Mouse (Mus musculus): ENCODE data around the gene S100a13.

The S100a13 gene

DNA sequence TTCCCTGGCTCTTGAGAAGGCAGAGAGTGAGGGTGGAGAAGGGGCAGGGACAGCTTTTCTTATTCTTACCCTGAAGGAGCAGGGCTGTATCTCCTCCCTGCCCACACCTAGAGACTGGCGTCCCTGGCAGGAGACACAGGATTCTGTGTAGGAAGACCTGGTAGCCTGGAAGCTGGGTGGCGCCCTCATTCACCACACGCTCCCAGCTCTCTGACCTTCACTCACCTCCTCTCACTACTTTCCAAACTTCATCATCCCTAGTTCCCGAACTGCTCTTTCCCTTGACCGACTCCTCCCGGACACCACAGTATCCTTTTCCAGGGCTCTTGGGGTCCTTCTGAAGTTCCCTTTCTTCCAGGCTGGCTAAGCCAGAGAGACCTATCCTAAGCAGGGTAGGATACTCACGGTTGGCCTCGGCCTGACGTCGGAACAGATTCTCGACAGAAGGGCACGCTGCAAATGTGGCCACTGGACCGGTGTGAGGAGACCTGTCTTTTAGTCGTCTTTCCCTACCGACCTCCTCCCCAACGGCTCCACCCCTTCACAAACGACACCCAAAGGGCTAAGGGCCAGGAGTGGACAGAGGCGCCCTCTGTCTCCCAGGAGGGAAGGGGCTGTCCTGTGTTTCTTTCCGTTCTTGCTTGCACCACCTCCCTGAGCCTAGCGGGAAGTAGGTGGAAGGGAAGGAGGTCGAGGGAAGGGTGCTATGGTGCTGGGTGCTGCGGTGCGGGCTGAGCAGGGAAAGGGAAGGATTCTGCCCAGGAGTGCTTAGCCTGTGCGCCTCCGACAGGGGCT is at the start of gene S100a13, which contains the start of gene S100a1:
Gene S100a13 (plus strand): TSS at position 640 of the 795 bp plus-strand sequence.
Gene S100a1 (minus strand): TSS at position 597 of the 795 bp plus-strand sequence.
- no peak for DNase-seq

DNA sequence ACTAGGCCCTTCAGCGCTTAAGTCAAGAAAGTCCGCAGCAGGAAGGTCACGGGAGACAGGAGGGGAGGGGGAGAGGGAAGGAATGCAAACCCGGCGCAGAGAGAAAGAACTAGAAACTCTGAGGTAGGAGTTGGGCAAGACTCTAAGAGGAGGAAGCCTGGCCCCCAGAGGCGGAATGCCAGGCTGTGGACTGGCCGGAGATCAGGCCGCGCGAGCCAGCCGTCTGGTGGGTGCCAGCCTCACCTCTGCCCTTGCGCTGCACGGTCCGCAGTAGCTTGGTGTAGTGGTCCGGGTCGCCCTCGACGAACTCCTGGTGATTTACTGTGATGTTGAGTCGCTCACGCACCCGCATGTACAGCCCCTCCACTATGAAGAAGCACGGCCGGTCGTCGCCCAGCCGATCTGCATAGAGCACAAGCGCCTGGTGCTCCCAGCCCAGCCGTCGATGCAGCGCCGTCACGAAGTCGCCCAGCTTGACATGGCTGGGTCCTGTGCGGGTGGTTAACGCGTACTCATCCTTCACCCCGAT is 49.6 kb upstream of the S100a13 start:
- DNase-seq, result no peak

- no peak for DNase-seq
Observed at GRCm38 (mm10) chr3:90465081-90465685, 49.1 kb upstream of the S100a13 start.

- DNase-seq, result no peak
Observed at GRCm38 (mm10) chr3:90465686-90466310, 48.4 kb upstream of the S100a13 start, which contains the start of gene Npr1. Gene Npr1, minus strand, starts transcription at chr3:90465866.

- peak; percentile 74 for DNase-seq
Observed at GRCm38 (mm10) chr3:90466311-90466766, 47.9 kb upstream of the S100a13 start.

- DNase-seq, result no peak
Observed at GRCm38 (mm10) chr3:90467618-90468300, 46.5 kb upstream of the S100a13 start.

DNA sequence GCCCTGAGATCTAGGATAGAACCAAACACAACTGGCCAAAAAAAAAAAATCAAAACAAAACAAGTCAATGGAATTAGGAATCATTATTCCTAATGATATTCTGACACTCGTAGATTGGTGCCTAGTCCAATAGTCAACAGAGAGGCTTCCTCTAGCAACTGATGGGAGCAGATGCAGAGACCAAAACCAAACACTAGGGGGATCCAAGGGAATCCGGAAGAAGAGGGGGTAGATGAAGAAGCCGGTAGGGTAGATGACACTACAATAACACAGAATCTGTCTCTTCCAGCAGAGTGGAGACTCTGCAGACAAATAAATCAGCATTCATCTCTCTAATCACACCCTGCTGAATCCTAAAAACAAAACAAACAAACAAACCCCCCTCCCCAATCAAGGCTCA is 42.0 kb upstream of the S100a13 start:
- DNase-seq, result no peak

- DNase-seq, result peak; percentile 65
Observed at GRCm38 (mm10) chr3:90475151-90475830, 38.9 kb upstream of the S100a13 start.

DNA sequence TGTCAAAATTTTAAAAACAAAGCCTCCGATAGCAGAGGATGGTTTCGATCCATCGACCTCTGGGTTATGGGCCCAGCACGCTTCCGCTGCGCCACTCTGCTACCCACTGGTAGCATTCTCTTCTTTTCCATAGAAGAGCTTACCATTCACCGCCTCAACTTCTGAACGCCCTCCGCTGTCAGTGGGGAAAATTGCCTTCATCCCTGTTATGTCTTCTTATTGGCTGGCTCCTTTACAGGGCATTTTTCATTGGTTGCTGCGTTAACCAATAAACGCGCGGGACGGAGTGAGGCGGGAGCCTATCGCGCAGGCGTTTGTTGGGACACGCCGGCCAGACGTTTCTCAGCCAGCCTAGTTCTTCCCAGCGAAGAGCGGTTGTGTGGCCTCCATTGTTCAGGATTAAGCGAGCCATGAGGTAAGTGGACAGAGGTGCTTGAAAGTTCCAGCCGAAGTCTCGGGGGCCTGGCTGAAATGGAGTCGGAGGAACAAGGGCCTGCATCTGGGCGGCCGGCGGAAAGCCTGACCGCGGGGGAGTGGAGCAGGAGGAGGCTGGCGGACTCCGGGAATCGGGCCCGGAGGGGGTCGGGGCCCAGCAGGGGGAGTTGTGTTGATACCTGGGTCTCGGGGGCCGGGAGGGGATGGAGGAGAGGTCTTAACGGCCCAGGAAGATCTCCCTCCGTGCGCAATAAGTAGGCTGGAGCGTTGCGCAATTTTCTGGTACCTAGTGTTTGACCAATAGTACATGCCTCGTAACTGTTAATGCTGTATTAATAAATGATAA is 38.2 kb upstream of the S100a13 start, which contains the start of gene Ilf2:
Gene Ilf2 (plus strand): TSS at position 296 of the 781 bp plus-strand sequence.
- DNase-seq, result peak; percentile 98

GRCm38 (mm10) chr3:90486998-90487397 is 27.2 kb upstream of the S100a13 start:
- no peak for DNase-seq

GRCm38 (mm10) chr3:90488576-90488975 is 25.7 kb upstream of the S100a13 start:
- DNase-seq, result no peak

GRCm38 (mm10) chr3:90490696-90491256 is 23.5 kb upstream of the S100a13 start, which contains the start of gene Snapin:
Gene Snapin, minus strand, starts transcription at chr3:90491033.
- DNase-seq, result peak; percentile 95

DNA sequence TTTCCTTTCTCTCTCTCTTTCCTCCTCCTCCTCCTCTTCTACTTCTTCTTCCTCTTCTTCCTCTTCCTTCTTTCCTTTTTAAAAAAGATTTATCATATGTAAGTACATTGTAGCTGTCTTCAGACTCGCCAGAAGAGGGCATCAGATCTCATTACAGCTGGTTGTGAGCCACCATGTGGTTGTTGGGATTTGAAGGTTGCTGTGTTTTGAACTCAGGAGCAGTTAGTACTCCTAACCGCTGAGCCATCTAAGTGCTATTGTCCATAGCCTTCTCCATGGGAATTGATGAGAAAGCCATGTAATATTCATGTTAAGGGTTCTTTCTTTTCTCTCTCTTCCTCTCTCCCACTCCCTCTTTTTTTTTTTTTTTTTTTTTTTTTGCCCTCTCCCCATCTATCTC is 22.9 kb upstream of the S100a13 start:
- DNase-seq, result peak; percentile 68

GRCm38 (mm10) chr3:90493831-90494540 is 20.2 kb upstream of the S100a13 start:
- DNase-seq, result no peak

GRCm38 (mm10) chr3:90495850-90496525 is 18.2 kb upstream of the S100a13 start:
- no peak for DNase-seq

DNA sequence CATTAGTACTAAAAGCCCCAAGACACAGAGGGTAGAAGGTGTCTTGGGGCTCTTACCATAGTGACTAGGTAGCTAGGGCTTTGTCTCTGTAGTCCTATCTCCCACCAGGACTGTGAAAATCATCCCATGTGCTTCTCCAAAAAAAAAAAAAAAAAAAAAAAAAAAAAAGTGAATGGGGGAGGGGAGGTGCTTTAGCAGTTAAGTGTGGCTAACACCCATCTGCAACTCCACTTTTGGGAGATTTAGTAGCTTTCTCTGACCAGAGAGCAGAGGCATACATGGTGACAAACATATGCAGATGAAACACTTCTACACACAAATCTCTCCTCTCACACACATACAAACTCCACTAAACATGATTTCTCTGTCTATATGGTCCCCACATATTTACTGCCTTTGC is 16.6 kb upstream of the S100a13 start:
- DNase-seq, result no peak

DNA sequence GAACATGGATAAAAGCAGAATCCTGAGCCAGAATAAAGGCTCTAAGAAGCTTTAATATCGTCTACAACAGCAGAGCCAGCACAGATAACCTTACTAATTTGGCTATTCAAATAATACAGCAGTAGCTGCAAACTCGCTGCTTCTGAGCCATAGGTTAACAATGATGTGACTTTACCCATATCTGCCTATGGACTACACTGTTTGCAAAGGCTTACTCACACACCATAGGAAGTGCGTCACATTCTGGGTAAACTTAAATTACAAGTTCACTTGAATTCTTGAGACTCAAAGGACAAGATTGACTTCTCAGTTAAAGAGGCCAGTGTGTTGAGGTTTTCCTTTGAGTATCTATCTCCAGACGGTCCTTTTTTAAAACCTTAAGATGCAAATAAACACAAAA is 10.8 kb upstream of the S100a13 start:
- DNase-seq, result no peak

DNA sequence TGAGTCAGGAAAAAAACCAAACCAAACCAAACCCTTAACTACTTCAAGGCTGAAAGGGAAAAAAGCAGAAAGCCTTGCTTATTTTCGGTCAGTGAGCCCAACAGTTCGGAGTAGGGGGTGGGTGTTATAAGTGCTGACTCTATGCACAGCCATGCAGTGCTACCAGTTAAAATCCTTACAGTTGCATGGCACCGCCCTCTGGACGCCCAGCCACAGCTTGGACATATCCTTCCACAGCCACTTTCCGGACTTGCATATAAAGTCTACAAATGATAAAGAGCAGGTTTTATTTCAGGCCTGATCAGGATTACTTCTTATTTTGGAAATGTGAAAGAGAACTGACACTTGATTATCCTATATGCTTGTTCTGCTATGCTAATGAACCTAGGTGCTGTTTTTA is 9.0 kb upstream of the S100a13 start:
- DNase-seq, result no peak

GRCm38 (mm10) chr3:90506362-90506761 is 7.9 kb upstream of the S100a13 start:
- DNase-seq, result no peak

Data from cerebellum, adult 9-10 months (tissue).